Comparison of ENCODE assay signal across 7 mouse cellular contexts in genomic region chr2:105126279-105126678, GRCm38 (mm10). TPM values are rescaled to one million over a fixed set of nuclear protein-coding genes. Genes with fewer than 3 reads are reported as not detected.
DNase-seq lines count a peak whose midpoint lies in the region; ATAC-seq lines count a peak whose summit lies in the region.

Gene Wt1, plus strand, starts transcription at chr2:105126529.

- peaks cover 96% of the 10 kb centered on the region for H3K27me3 ChIP-seq in embryonic facial prominence, embryonic 12.5 days
- peaks cover 98% of the 10 kb centered on the region for H3K27me3 ChIP-seq in limb, embryonic 12.5 days
- H3K27me3 ChIP-seq in neural tube, embryonic 12.5 days (replicated peaks): peaks cover 97% of the 10 kb centered on the region

- H3K36me3 ChIP-seq in embryonic facial prominence, embryonic 12.5 days: no peaks in the 10 kb centered on the region
- no peaks in the 10 kb centered on the region for H3K36me3 ChIP-seq in limb, embryonic 12.5 days
- H3K36me3 ChIP-seq in neural tube, embryonic 12.5 days: no peaks in the 10 kb centered on the region

- peaks cover 22% of the 10 kb centered on the region for H3K4me1 ChIP-seq in embryonic facial prominence, embryonic 12.5 days
- peaks cover 26% of the 10 kb centered on the region for H3K4me1 ChIP-seq in limb, embryonic 12.5 days (replicated peaks)
- H3K4me1 ChIP-seq in neural tube, embryonic 12.5 days: peaks cover 28% of the 10 kb centered on the region

- 0% methylated on average over 25 of the region's 25 CpGs for WGBS in embryonic facial prominence, embryonic 12.5 days
- WGBS in limb, embryonic 12.5 days: under 1% methylated on average over 24 of the region's 25 CpGs
- under 1% methylated on average over 25 of the region's 25 CpGs for WGBS in neural tube, embryonic 12.5 days

- peak within 1 kb of the TSS; percentile 30 for H3K4me3 ChIP-seq in embryonic facial prominence, embryonic 12.5 days
- H3K4me3 ChIP-seq in limb, embryonic 12.5 days (replicated peaks): peak within 1 kb of the TSS; percentile 35
- H3K4me3 ChIP-seq in neural tube, embryonic 12.5 days: peak within 1 kb of the TSS; percentile 23

- H3K4me2 ChIP-seq in embryonic facial prominence, embryonic 12.5 days (replicated peaks): peak within 1 kb of the TSS; percentile 41
- H3K4me2 ChIP-seq in limb, embryonic 12.5 days: peak within 1 kb of the TSS; percentile 53
- peak within 1 kb of the TSS; percentile 53 for H3K4me2 ChIP-seq in neural tube, embryonic 12.5 days (replicated peaks)

- no peak within 1 kb of the TSS for H3K27ac ChIP-seq in embryonic facial prominence, embryonic 12.5 days
- H3K27ac ChIP-seq in limb, embryonic 12.5 days: no peak within 1 kb of the TSS
- no peak within 1 kb of the TSS for H3K27ac ChIP-seq in neural tube, embryonic 12.5 days

- peak; percentile 15 to 42 for DNase-seq in adrenal gland, postnatal 36 days
- peak; percentile 73 for DNase-seq in heart, postnatal 4 days
- no peak for DNase-seq in layer of hippocampus, adult 18-20 months (ENCODE audit: low spot score in 2 of 2)
- no peak for DNase-seq in right cerebral cortex, postnatal 10 days (ENCODE audit: low spot score in 2 of 2)

- 0 out of 2 replicates have a peak within 1 kb of the TSS, but pooled peaks have one; percentile 8 for H3K9ac ChIP-seq in embryonic facial prominence, embryonic 12.5 days
- peak within 1 kb of the TSS; percentile 47 for H3K9ac ChIP-seq in limb, embryonic 12.5 days (replicated peaks)
- 0 out of 2 replicates have a peak within 1 kb of the TSS, but pooled peaks have one; percentile 35 for H3K9ac ChIP-seq in neural tube, embryonic 12.5 days

- peak; percentile 38 for ATAC-seq in embryonic facial prominence, embryonic 12.5 days (ENCODE audit: insufficient number of reproducible peaks, insufficient read depth, low FRiP score, low TSS enrichment)
- ATAC-seq in limb, embryonic 12.5 days (ENCODE audit: insufficient number of reproducible peaks, insufficient read depth, low FRiP score, low TSS enrichment, low read depth): peak; percentile 53
- peak; percentile 51 for ATAC-seq in neural tube, embryonic 12.5 days (ENCODE audit: low FRiP score, low read depth)

- H3K9me3 ChIP-seq in embryonic facial prominence, embryonic 12.5 days: no peaks in the 10 kb centered on the region
- no peaks in the 10 kb centered on the region for H3K9me3 ChIP-seq in limb, embryonic 12.5 days
- no peaks in the 10 kb centered on the region for H3K9me3 ChIP-seq in neural tube, embryonic 12.5 days

RNA-seq across cellular contexts. Expression of gene Wt1, which starts in this region (rescaled TPM):
- total RNA-seq in adrenal gland, postnatal 36 days (2021): 1 to 10 TPM; 2.5 to 3.5 TPM
- polyA plus RNA-seq in embryonic facial prominence, embryonic 12.5 days (2016; fragmentation: Nextera tagmentation; extraction: Ambion mirVana): 0.64 and 0.78 TPM in 2 replicates
- total RNA-seq in heart, postnatal 4 days (2021): 10 to 100 TPM; 19.7 to 21.5 TPM
- polyA plus RNA-seq in limb, embryonic 12.5 days (2016; fragmentation: Nextera tagmentation; extraction: Ambion mirVana): 0.49 and 0.82 TPM in 2 replicates
- polyA plus RNA-seq in neural tube, embryonic 12.5 days (2016; fragmentation: Nextera tagmentation; extraction: Ambion mirVana): 2.5 and 3.1 TPM in 2 replicates
- total RNA-seq in layer of hippocampus, adult 18-20 months (2021): under 1 TPM in 1 of 2 experiments, not detected in 1; 0.15 TPM

Comparison
In these comparisons a context has a peak if more than half of its experiments do, and no peak if none do; other contexts are left out.
1. RNA of gene Wt1 (total RNA-seq): 19.7 to 21.5 TPM in heart, postnatal 4 days; 2.5 to 3.5 TPM in adrenal gland, postnatal 36 days and 0.15 TPM in layer of hippocampus, adult 18-20 months; every median in the first group is over 4 times any median in the second.
2. Peak in ATAC-seq, H3K4me3 ChIP-seq, H3K9ac ChIP-seq and H3K4me2 ChIP-seq in embryonic facial prominence, embryonic 12.5 days; RNA of the gene not detected or under 1 TPM.
3. Peak in ATAC-seq, H3K4me3 ChIP-seq, H3K9ac ChIP-seq and H3K4me2 ChIP-seq in limb, embryonic 12.5 days; RNA of the gene not detected or under 1 TPM.
4. DNase-seq: peak in adrenal gland, postnatal 36 days (2 of 2) and heart, postnatal 4 days (single experiment); none in layer of hippocampus, adult 18-20 months (0 of 2) and right cerebral cortex, postnatal 10 days (0 of 2).
5. Peak in every context shown above with its lines, with median percentiles within 50 percentile points of each other: ATAC-seq, H3K4me2 ChIP-seq, H3K4me3 ChIP-seq and H3K9ac ChIP-seq.